Mouse (Mus musculus) neutrophil, adult 59 days (primary cell): ENCODE results near the gene Klf17. TPM values are rescaled to one million over a fixed set of nuclear protein-coding genes. Genes with fewer than 3 reads are reported as not detected.

Experiments
- total RNA-seq, 2 experiments: library from RNA; stranded (reverse); gene quantifications; 1 replicate in 1 of 2; 2 replicates in 1 of 2; pipeline ENCODE4 v1.2.4; 2023

Klf17 gene
- not detected for total RNA-seq

GRCm38 (mm10) chr4:117765416-117765815 lies at the start of gene Klf17:
Gene Klf17, minus strand, starts transcription at chr4:117765648.

GRCm38 (mm10) chr4:117724112-117724511 lies 41.3 kb downstream of the Klf17 start, which contains the start of gene Gm12845:
Gene Gm12845, plus strand, starts transcription at chr4:117724412.

Other genes with a start within 250 kb of the Klf17 start
- gene Eri3, start 215.3 kb downstream of the Klf17 start, total RNA-seq: 10 to 100 TPM; 20.8 to 29.9 TPM
- gene Dmap1, start 83.4 kb downstream of the Klf17 start, total RNA-seq: 10 to 100 TPM; 16.1 to 17.8 TPM
- not detected for gene Gm12845, start 41.2 kb downstream of the Klf17 start, total RNA-seq
- 1 to 10 TPM; 2.2 to 4.1 TPM for gene Slc6a9, start 68.9 kb upstream of the Klf17 start, total RNA-seq
- not detected for gene Ccdc24, start 106.9 kb upstream of the Klf17 start, total RNA-seq
- gene B4galt2, start 117.8 kb upstream of the Klf17 start, total RNA-seq: under 1 TPM in 1 of 2 experiments, not detected in 1; 0.26 TPM
- gene Atp6v0b, start 121.7 kb upstream of the Klf17 start, total RNA-seq: 100 to 1,000 TPM; 315 to 342 TPM
- 1 to 10 TPM; 2.3 to 2.7 TPM for gene Dph2, start 126.4 kb upstream of the Klf17 start, total RNA-seq
- gene Ipo13, start 149.4 kb upstream of the Klf17 start, total RNA-seq: 10 to 100 TPM; 27.5 to 31.2 TPM
- gene Artn, start 164.1 kb upstream of the Klf17 start, total RNA-seq: not detected